Mouse (Mus musculus) ES-E14 (cell line): ENCODE results near the gene 1700015F17Rik.
A peak's percentile ranks its signal among the peaks of the same experiment; 100 is the strongest.

Experiments
- HCFC1 ChIP-seq: IDR thresholded peaks from 2 replicates; pipeline ENCODE4 v1.6.1; 2012; ENCODE audit warnings: low read length, inconsistent platforms, borderline replicate concordance; ENCODE audit not compliant: insufficient read depth
- MAFK ChIP-seq: IDR thresholded peaks from 2 replicates; pipeline ENCODE4 v1.6.1; 2014; ENCODE audit warnings: mild to moderate bottlenecking, low read depth, low read length, inconsistent platforms; ENCODE audit not compliant: insufficient read depth
- ZC3H11A ChIP-seq: IDR thresholded peaks from 2 replicates; pipeline ENCODE4 v1.6.1; 2012; ENCODE audit warnings: low read depth, mild to moderate bottlenecking, inconsistent platforms, low read length, borderline replicate concordance
- ZNF384 ChIP-seq: IDR thresholded peaks from 2 replicates; pipeline ENCODE4 v1.6.1; 2012; ENCODE audit warnings: low read depth, low read length, inconsistent platforms

- TF ChIP-seq MAFK (peak; percentile 80), ZNF384 (no peak), ZC3H11A (no peak), HCFC1 (no peak)
These were observed 55.9 kb downstream of the 1700015F17Rik start for GRCm38 (mm10) chr5:5423081-5423480.
